In the genomic region with DNA sequence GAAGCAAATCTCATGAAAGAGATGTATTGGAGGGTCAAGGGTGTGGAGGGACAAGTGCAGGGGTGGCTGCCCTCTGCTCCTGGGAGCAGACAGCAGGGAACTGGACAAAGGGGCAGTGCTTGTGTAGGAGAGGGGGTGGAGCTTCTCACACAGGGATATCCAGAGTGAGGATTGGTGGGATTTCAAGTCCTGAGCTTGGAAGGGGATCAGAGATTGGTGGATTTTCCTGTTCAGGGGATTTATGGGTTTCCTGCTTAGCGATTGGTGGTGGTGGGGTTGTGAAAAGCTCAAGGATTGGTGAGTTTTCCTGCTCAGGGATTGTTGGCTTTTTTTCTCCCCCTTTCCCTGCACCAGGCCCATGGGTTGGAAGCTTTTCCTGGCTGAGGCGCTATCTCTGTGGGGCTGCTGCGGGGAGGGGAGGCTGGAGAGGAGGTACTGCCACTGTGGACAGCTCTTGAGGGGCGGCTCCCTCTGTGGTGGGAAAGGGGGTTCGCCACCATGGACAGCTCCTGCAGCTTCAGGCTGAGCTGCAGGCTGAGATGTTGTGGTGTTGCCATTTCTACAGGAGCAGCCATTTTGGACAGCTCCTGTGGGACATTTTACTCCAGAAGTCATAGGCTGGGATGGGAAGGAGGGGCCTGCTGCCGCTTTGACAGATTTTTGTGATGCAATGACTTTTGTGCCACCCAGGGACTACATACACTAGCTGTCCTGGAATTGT, we compare ENCODE assay signal across 9 mouse cellular contexts. TPM values are rescaled to one million over a fixed set of nuclear protein-coding genes. Genes with fewer than 3 reads are reported as not detected.
DNase-seq lines count a peak whose midpoint lies in the region; ATAC-seq lines count a peak whose summit lies in the region.
"Had no signal": no experiment of that assay in that cellular context is flagged by ENCODE, and none has a peak within 500 bp of the region (broad histone marks: within the 10 kb centered on the region; RNA-seq: fewer than 3 reads in every experiment).

No protein-coding gene starts in this region.

- 24% methylated on average over 5 of the region's 6 CpGs for WGBS in embryonic facial prominence, embryonic 12.5 days
- 18% methylated on average over 6 of the region's 6 CpGs for WGBS in limb, embryonic 12.5 days

- H3K9ac ChIP-seq in embryonic facial prominence, embryonic 12.5 days = no peak overlapping the region
- no peak overlapping the region for H3K9ac ChIP-seq in limb, embryonic 12.5 days (replicated peaks)

- H3K4me2 ChIP-seq in embryonic facial prominence, embryonic 12.5 days (replicated peaks) = no peak overlapping the region
- H3K4me2 ChIP-seq in limb, embryonic 12.5 days = no peak overlapping the region

- no peaks in the 10 kb centered on the region for H3K27me3 ChIP-seq in embryonic facial prominence, embryonic 12.5 days
- H3K27me3 ChIP-seq in limb, embryonic 12.5 days = no peaks in the 10 kb centered on the region

- H3K4me3 ChIP-seq in embryonic facial prominence, embryonic 12.5 days = no peak overlapping the region
- no peak overlapping the region for H3K4me3 ChIP-seq in limb, embryonic 12.5 days (replicated peaks)

- DNase-seq in cerebellum, postnatal 10 days = peak; percentile 18 to 26
- no peak for DNase-seq in cerebellum, adult 11-12 months
- peak; percentile 24 for DNase-seq in right cerebral cortex, postnatal 14 days
- no peak for DNase-seq in right cerebral cortex, postnatal 36 days (ENCODE audit: low spot score in 2 of 2)
- peak; percentile 83 for DNase-seq in ovary, postnatal 36 days (ENCODE audit: low spot score)
- DNase-seq in layer of hippocampus, adult 8-10 months (ENCODE audit: low spot score in 2 of 2) = no peak

- H3K27ac ChIP-seq in embryonic facial prominence, embryonic 12.5 days = no peak overlapping the region
- no peak overlapping the region for H3K27ac ChIP-seq in limb, embryonic 12.5 days

- peak; percentile 87 for ATAC-seq in embryonic facial prominence, embryonic 12.5 days (ENCODE audit: insufficient number of reproducible peaks, insufficient read depth, low FRiP score, low TSS enrichment)
- peak; percentile 84 for ATAC-seq in limb, embryonic 12.5 days (ENCODE audit: insufficient number of reproducible peaks, insufficient read depth, low FRiP score, low TSS enrichment, low read depth)

- H3K4me1 ChIP-seq in embryonic facial prominence, embryonic 12.5 days = no peaks in the 10 kb centered on the region
- H3K4me1 ChIP-seq in limb, embryonic 12.5 days (replicated peaks) = no peaks in the 10 kb centered on the region

- H3K9me3 ChIP-seq in embryonic facial prominence, embryonic 12.5 days = no peaks in the 10 kb centered on the region
- H3K9me3 ChIP-seq in limb, embryonic 12.5 days = no peaks in the 10 kb centered on the region

- no peaks in the 10 kb centered on the region for H3K36me3 ChIP-seq in embryonic facial prominence, embryonic 12.5 days
- H3K36me3 ChIP-seq in limb, embryonic 12.5 days = no peaks in the 10 kb centered on the region

RNA-seq across cellular contexts. Expression of gene Faiml, which starts 18.9 kb away (rescaled TPM):
- not detected in 2 replicates for polyA plus RNA-seq in embryonic facial prominence, embryonic 12.5 days (2016; fragmentation: Nextera tagmentation; extraction: Ambion mirVana)
- polyA plus RNA-seq in limb, embryonic 12.5 days (2016; fragmentation: Nextera tagmentation; extraction: Ambion mirVana) = not detected in 2 replicates
- total RNA-seq in layer of hippocampus, adult 8-10 months (2022) = not detected
- total RNA-seq: left cerebral cortex, postnatal 10 days had no signal

RNA-seq across cellular contexts. Expression of gene Cep70, which starts 25.0 kb away (rescaled TPM):
- polyA plus RNA-seq in embryonic facial prominence, embryonic 12.5 days (2016; fragmentation: Nextera tagmentation; extraction: Ambion mirVana) = 49.1 and 51.4 TPM in 2 replicates
- 47.4 and 47.6 TPM in 2 replicates for polyA plus RNA-seq in limb, embryonic 12.5 days (2016; fragmentation: Nextera tagmentation; extraction: Ambion mirVana)
- total RNA-seq in layer of hippocampus, adult 8-10 months (2022) = 10 to 100 TPM; 24.5 to 34.6 (median 28.8) TPM

Comparison
In these comparisons a context has a peak if more than half of its experiments do, and no peak if none do; other contexts are left out.
1. DNase-seq: peak in cerebellum, postnatal 10 days (2 of 2), right cerebral cortex, postnatal 14 days (single experiment) and ovary, postnatal 36 days (single experiment); none in cerebellum, adult 11-12 months (single experiment), right cerebral cortex, postnatal 36 days (0 of 2) and layer of hippocampus, adult 8-10 months (0 of 2).